Mouse (Mus musculus) midbrain, embryonic 13.5 days (tissue): ENCODE measurements at regions not wholly inside any gene's neighbourhood (a gene's known extent, or its start where the extent isn't known, plus 50 kb on each side); places are given as distances from the start of the nearest gene placed in this dataset.

Experiments used
- ATAC-seq: fragments of 200-750 bp; cut with Nextera tagmentation; 2 replicates; pipeline ENCODE4 v1.8.0; 2017; ENCODE audit warnings: mild to moderate bottlenecking, moderate TSS enrichment, moderate library complexity
- H3K27ac ChIP-seq: fragments of 300-500 bp; sonication (generic); 2 replicates; pipeline ENCODE4 v1.5.1; 2015; ENCODE audit warnings: inconsistent platforms, mild to moderate bottlenecking, moderate library complexity
- H3K27me3 ChIP-seq: fragments of 300-500 bp; sonication (generic); 2 replicates; pipeline ENCODE4 v1.6.1; 2015; ENCODE audit warnings: mild to moderate bottlenecking, inconsistent platforms
- H3K36me3 ChIP-seq: fragments of 300-500 bp; sonication (generic); 2 replicates; pipeline ENCODE4 v1.6.1; 2015; ENCODE audit warnings: mild to moderate bottlenecking, inconsistent platforms
- H3K4me1 ChIP-seq: fragments of 300-500 bp; sonication (generic); replicated peaks from 2 replicates; pipeline ENCODE4 v1.6.1; 2015; ENCODE audit warnings: inconsistent platforms
- H3K4me2 ChIP-seq: fragments of 300-500 bp; sonication (generic); replicated peaks from 2 replicates; pipeline ENCODE4 v1.6.1; 2015; ENCODE audit warnings: moderate library complexity, mild to moderate bottlenecking, inconsistent platforms
- H3K4me3 ChIP-seq: fragments of 300-500 bp; sonication (generic); replicated peaks from 2 replicates; pipeline ENCODE4 v1.5.1; 2015; ENCODE audit warnings: mild to moderate bottlenecking, inconsistent platforms
- H3K9ac ChIP-seq: fragments of 300-500 bp; sonication (generic); replicated peaks from 2 replicates; pipeline ENCODE4 v1.6.1; 2015; ENCODE audit warnings: mild to moderate bottlenecking, inconsistent platforms
- H3K9me3 ChIP-seq: fragments of 300-500 bp; sonication (generic); 2 replicates; pipeline ENCODE4 v1.6.1; 2016; ENCODE audit warnings: mild to moderate bottlenecking, inconsistent platforms
- WGBS: fragments of 180-500 bp; shearing (Covaris S2); methylation state at CpG from one replicate; pipeline ENCODE4 v1.1.7; 2015; 5-methylcytosine and 5-hydroxymethylcytosine counted together

GRCm38 (mm10) chr8:89382538-89383380, 338.8 kb upstream of the Sall1 start:
- Histone ChIP-seq H3K9me3 (no peaks in the 10 kb centered on the region), H3K4me1 (peaks cover 28% of the 10 kb centered on the region), H3K36me3 (no peaks in the 10 kb centered on the region), H3K4me2 (no peak overlapping the region), H3K9ac (no peak overlapping the region), H3K4me3 (no peak overlapping the region), H3K27ac (no peak overlapping the region), H3K27me3 (0 out of 2 replicates have a peak, but pooled peaks cover 3% of the 10 kb centered on the region)
- ATAC-seq = no peak
- WGBS = 67% methylated on average over 9 of the region's 9 CpGs

- no peak overlapping the region for H3K4me2 ChIP-seq
- 73% methylated on average over 9 of the region's 9 CpGs for WGBS
These were observed 336.5 kb upstream of the Sall1 start for GRCm38 (mm10) chr8:89380436-89380835.

GRCm38 (mm10) chr8:89372761-89373160, 328.8 kb upstream of the Sall1 start:
- H3K27me3 ChIP-seq = 0 out of 2 replicates have a peak, but pooled peaks cover 3% of the 10 kb centered on the region
- no peak for ATAC-seq
- H3K4me2 ChIP-seq = no peak overlapping the region
- no peak overlapping the region for H3K9ac ChIP-seq
- no peak overlapping the region for H3K27ac ChIP-seq
- H3K9me3 ChIP-seq = no peaks in the 10 kb centered on the region
- no peaks in the 10 kb centered on the region for H3K36me3 ChIP-seq
- 93% methylated on average over 3 of the region's 3 CpGs for WGBS
- no peak overlapping the region for H3K4me3 ChIP-seq
- no peaks in the 10 kb centered on the region for H3K4me1 ChIP-seq

More at GRCm38 (mm10) chr8:89380436-89380835, 336.5 kb upstream of the Sall1 start:
- Histone ChIP-seq H3K9me3 (no peaks in the 10 kb centered on the region), H3K9ac (no peak overlapping the region), H3K27me3 (0 out of 2 replicates have a peak, but pooled peaks cover 3% of the 10 kb centered on the region), H3K36me3 (no peaks in the 10 kb centered on the region), H3K27ac (no peak overlapping the region), H3K4me1 (peaks cover 10% of the 10 kb centered on the region; the same call in 1 of the 2 replicates), H3K4me3 (no peak overlapping the region)
- ATAC-seq = no peak

- no peak for ATAC-seq
- H3K4me1 ChIP-seq = no peaks in the 10 kb centered on the region
- no peaks in the 10 kb centered on the region for H3K9me3 ChIP-seq
- no peak overlapping the region for H3K9ac ChIP-seq
- H3K4me2 ChIP-seq = no peak overlapping the region
- H3K27ac ChIP-seq = no peak overlapping the region
- H3K4me3 ChIP-seq = no peak overlapping the region
- no peaks in the 10 kb centered on the region for H3K36me3 ChIP-seq
- H3K27me3 ChIP-seq = 0 out of 2 replicates have a peak, but pooled peaks cover 3% of the 10 kb centered on the region
- 45% methylated on average over 4 of the region's 4 CpGs for WGBS
These were observed 327.8 kb upstream of the Sall1 start for GRCm38 (mm10) chr8:89371773-89372132.

- no peak for ATAC-seq
- H3K36me3 ChIP-seq = no peaks in the 10 kb centered on the region
- H3K4me1 ChIP-seq = no peaks in the 10 kb centered on the region
- no peak overlapping the region for H3K27ac ChIP-seq
- H3K9me3 ChIP-seq = no peaks in the 10 kb centered on the region
- H3K4me3 ChIP-seq = no peak overlapping the region
- H3K9ac ChIP-seq = no peak overlapping the region
- H3K4me2 ChIP-seq = no peak overlapping the region
- H3K27me3 ChIP-seq = 0 out of 2 replicates have a peak, but pooled peaks cover 3% of the 10 kb centered on the region
- 64% methylated on average over 20 of the region's 20 CpGs for WGBS
These were observed 327.1 kb upstream of the Sall1 start for GRCm38 (mm10) chr8:89370816-89371772.

- Histone ChIP-seq H3K4me3 (no peak overlapping the region), H3K9ac (no peak overlapping the region), H3K36me3 (no peaks in the 10 kb centered on the region), H3K4me2 (no peak overlapping the region), H3K27me3 (0 out of 2 replicates have a peak, but pooled peaks cover 3% of the 10 kb centered on the region), H3K4me1 (no peaks in the 10 kb centered on the region), H3K27ac (no peak overlapping the region), H3K9me3 (no peaks in the 10 kb centered on the region)
- WGBS = 96% methylated on average over 3 of the region's 3 CpGs
- no peak for ATAC-seq
These were observed 321.5 kb upstream of the Sall1 start for GRCm38 (mm10) chr8:89365430-89365829.

- Histone ChIP-seq H3K4me2 (no peak overlapping the region), H3K4me1 (no peaks in the 10 kb centered on the region), H3K27ac (no peak overlapping the region), H3K9ac (no peak overlapping the region), H3K4me3 (no peak overlapping the region), H3K36me3 (no peaks in the 10 kb centered on the region), H3K9me3 (no peaks in the 10 kb centered on the region), H3K27me3 (no peaks in the 10 kb centered on the region)
- 82% methylated on average over 4 of the region's 4 CpGs for WGBS
- ATAC-seq = no peak
These were observed 314.4 kb upstream of the Sall1 start for GRCm38 (mm10) chr8:89358411-89358810.

- Histone ChIP-seq H3K9ac (no peak overlapping the region), H3K36me3 (no peaks in the 10 kb centered on the region), H3K4me1 (no peaks in the 10 kb centered on the region), H3K4me2 (no peak overlapping the region), H3K9me3 (peaks cover 8% of the 10 kb centered on the region; the same call in 1 of the 2 replicates), H3K27ac (no peak overlapping the region), H3K4me3 (no peak overlapping the region), H3K27me3 (no peaks in the 10 kb centered on the region)
- whole genome bisulfite sequencing = 89% methylated on average over 3 of the region's 3 CpGs
- ATAC-seq = no peak
These were observed 301.6 kb upstream of the Sall1 start for GRCm38 (mm10) chr8:89345547-89345946.

- Histone ChIP-seq H3K27ac (no peak overlapping the region), H3K4me1 (no peaks in the 10 kb centered on the region), H3K36me3 (no peaks in the 10 kb centered on the region), H3K9me3 (peaks cover 8% of the 10 kb centered on the region; the same call in 1 of the 2 replicates), H3K4me2 (no peak overlapping the region), H3K4me3 (no peak overlapping the region), H3K9ac (no peak overlapping the region), H3K27me3 (no peaks in the 10 kb centered on the region)
- ATAC-seq = no peak
- WGBS = 96% methylated on average over 5 of the region's 5 CpGs
These were observed 297.7 kb upstream of the Sall1 start for GRCm38 (mm10) chr8:89341686-89342085.

- Histone ChIP-seq H3K4me3 (no peak overlapping the region), H3K27ac (no peak overlapping the region), H3K36me3 (no peaks in the 10 kb centered on the region), H3K9ac (no peak overlapping the region), H3K9me3 (no peaks in the 10 kb centered on the region), H3K4me1 (0 out of 2 replicates have a peak, but pooled peaks cover 6% of the 10 kb centered on the region), H3K27me3 (no peaks in the 10 kb centered on the region), H3K4me2 (no peak overlapping the region)
- ATAC-seq = no peak
- 75% methylated on average over 2 of the region's 2 CpGs for whole genome bisulfite sequencing
These were observed 291.5 kb upstream of the Sall1 start for GRCm38 (mm10) chr8:89335416-89335815.

GRCm38 (mm10) chr8:89325751-89326351, 281.9 kb upstream of the Sall1 start:
- Histone ChIP-seq H3K27ac (no peak overlapping the region), H3K9ac (no peak overlapping the region), H3K4me1 (peaks cover 23% of the 10 kb centered on the region), H3K4me3 (no peak overlapping the region), H3K27me3 (no peaks in the 10 kb centered on the region), H3K36me3 (no peaks in the 10 kb centered on the region), H3K9me3 (no peaks in the 10 kb centered on the region), H3K4me2 (no peak overlapping the region)
- ATAC-seq = no peak
- WGBS = 68% methylated on average over 2 of the region's 2 CpGs
